ENCODE assay signal across 11 mouse cellular contexts in the genomic region with DNA sequence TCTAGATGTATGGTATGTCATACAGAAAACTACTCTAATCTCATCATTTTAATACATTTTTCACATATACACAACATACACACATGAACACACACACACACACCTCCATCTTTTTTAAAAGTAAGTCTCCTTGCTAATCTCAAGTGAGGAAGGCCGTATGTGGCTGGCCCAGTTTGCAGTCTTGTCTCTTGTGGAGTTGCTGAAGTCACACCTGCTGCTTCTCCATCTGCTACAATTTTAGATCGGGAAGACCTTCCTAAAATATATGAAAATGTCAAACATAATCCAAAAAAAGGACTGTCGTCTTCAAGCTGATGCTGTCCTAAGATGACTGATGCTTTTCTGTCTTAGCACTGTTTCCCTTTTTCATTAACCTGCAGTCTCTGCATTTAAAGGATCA.
DNase-seq lines count a peak whose midpoint lies in the region.
"Had no signal": no experiment of that assay in that cellular context is flagged by ENCODE, and none has a peak within 500 bp of the region (broad histone marks: within the 10 kb centered on the region; RNA-seq: fewer than 3 reads in every experiment).

No protein-coding gene starts in this region.

- DNase-seq in right cerebral cortex, adult 18-20 months = peak; percentile 60
- DNase-seq in right cerebral cortex, postnatal 4 days = no peak
- peak; percentile 64 to 73 for DNase-seq in cerebellum, postnatal 10 days
- peak; percentile 50 to 71 for DNase-seq in left cerebral cortex, postnatal 14 days (ENCODE audit: low spot score in 2 of 2)
- peak; percentile 84 for DNase-seq in telencephalon, adult 2 months (ENCODE audit: low read depth, low spot score)
- no peak for DNase-seq in adrenal gland, postnatal 10 days
- no peak for DNase-seq in ovary, adult 18-20 months (ENCODE audit: low spot score)
- DNase-seq in Muller cell, postnatal 12 days (ENCODE audit: inconsistent ontology term) = no peak
- DNase-seq: adrenal gland, postnatal 14 days; lung, embryonic 14.5 days; thymus, postnatal 25 days had no signal

- intact Hi-C loops in left cerebral cortex, postnatal 14 days (cut with DNase I) = no loop called here

Comparison
In these comparisons a context has a peak if more than half of its experiments do, and no peak if none do; other contexts are left out.
1. DNase-seq: peak in right cerebral cortex, adult 18-20 months (single experiment), cerebellum, postnatal 10 days (2 of 2), left cerebral cortex, postnatal 14 days (2 of 2) and telencephalon, adult 2 months (single experiment); none in right cerebral cortex, postnatal 4 days (single experiment), adrenal gland, postnatal 10 days (single experiment), ovary, adult 18-20 months (single experiment) and Muller cell, postnatal 12 days (single experiment).